Comparison of ENCODE assay signal across 11 mouse cellular contexts in the genomic region with DNA sequence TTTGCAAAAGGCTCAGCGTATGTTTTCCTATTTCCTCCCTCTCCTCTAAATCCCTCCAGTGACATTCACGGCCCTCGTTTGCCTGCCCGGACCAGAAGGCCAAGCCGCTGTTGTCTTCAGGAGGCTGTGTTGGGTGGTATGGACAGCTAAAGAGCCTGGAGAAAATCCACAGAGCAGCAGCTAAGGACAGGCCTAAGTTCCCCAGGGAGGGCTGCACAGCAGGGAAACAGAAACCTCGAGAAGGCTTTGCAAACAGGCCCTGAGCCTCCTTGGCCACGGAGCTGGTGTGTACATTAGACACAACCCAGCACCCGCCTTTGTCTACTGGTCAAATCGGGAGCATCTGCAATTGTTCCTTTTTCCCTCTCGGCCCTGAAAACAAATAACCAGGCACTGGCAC. TPM values are rescaled to one million over a fixed set of nuclear protein-coding genes. Genes with fewer than 3 reads are reported as not detected.
A peak's percentile ranks its signal among the peaks of the same experiment; 100 is the strongest.
DNase-seq lines count a peak whose midpoint lies in the region; ATAC-seq lines count a peak whose summit lies in the region.
"Had no signal": no experiment of that assay in that cellular context is flagged by ENCODE, and none has a peak within 500 bp of the region (broad histone marks: within the 10 kb centered on the region; RNA-seq: fewer than 3 reads in every experiment).

No protein-coding gene starts in this region.

- no peak overlapping the region for H3K27ac ChIP-seq in heart, embryonic 12.5 days (ENCODE audit: poor library complexity, severe bottlenecking)
- no peak overlapping the region for H3K27ac ChIP-seq in hindbrain, embryonic 12.5 days
- no peak overlapping the region for H3K27ac ChIP-seq in midbrain, embryonic 14.5 days (replicated peaks; ENCODE audit: low read depth, low read length)

- H3K4me2 ChIP-seq in heart, embryonic 12.5 days = peak overlapping the region; percentile 78
- H3K4me2 ChIP-seq in hindbrain, embryonic 12.5 days (replicated peaks) = peak overlapping the region; percentile 62
- no peak overlapping the region for H3K4me2 ChIP-seq in midbrain, embryonic 14.5 days (ENCODE audit: low read length)

- H3K9ac ChIP-seq in heart, embryonic 12.5 days = no peak overlapping the region
- H3K9ac ChIP-seq in hindbrain, embryonic 12.5 days = peak overlapping the region; percentile 36; the same call in 1 of the 2 replicates
- no peak overlapping the region for H3K9ac ChIP-seq in midbrain, embryonic 14.5 days (replicated peaks; ENCODE audit: low read length)

- peaks cover 97% of the 10 kb centered on the region for H3K27me3 ChIP-seq in heart, embryonic 12.5 days (replicated peaks)
- H3K27me3 ChIP-seq in hindbrain, embryonic 12.5 days = peaks cover 99% of the 10 kb centered on the region
- peaks cover 95% of the 10 kb centered on the region for H3K27me3 ChIP-seq in midbrain, embryonic 14.5 days (ENCODE audit: control insufficient read depth, insufficient read depth, low read length)

- DNase-seq in heart, postnatal 4 days = no peak
- DNase-seq in R1 (ENCODE audit: low read depth, low spot score) = peak; percentile 42
- no peak for DNase-seq in midbrain, embryonic 14.5 days
- no peak for DNase-seq in thymus, postnatal 14 days
- no peak for DNase-seq in kidney, postnatal 10 days
- DNase-seq: kidney, adult 9 months; right cerebral cortex, adult 18-20 months had no signal

- ATAC-seq in heart, embryonic 12.5 days (ENCODE audit: insufficient number of reproducible peaks, low FRiP score) = no peak
- no peak for ATAC-seq in hindbrain, embryonic 12.5 days (ENCODE audit: low FRiP score)
- ATAC-seq in midbrain, embryonic 14.5 days (ENCODE audit: low FRiP score, low TSS enrichment) = no peak
- ATAC-seq in frontal cortex, adult (ENCODE audit: low TSS enrichment) = no peak

- H3K4me3 ChIP-seq in heart, embryonic 12.5 days = peak overlapping the region; percentile 51
- peak overlapping the region; percentile 42 for H3K4me3 ChIP-seq in hindbrain, embryonic 12.5 days
- H3K4me3 ChIP-seq in midbrain, embryonic 14.5 days (replicated peaks; ENCODE audit: low read depth, low read length) = 0 out of 2 replicates have a peak overlapping the region, but pooled peaks have one; percentile 1
- H3K4me3 ChIP-seq: erythroblast, embryonic 14.5 days had no signal

- 7% methylated on average over 10 of the region's 10 CpGs for WGBS in heart, embryonic 12.5 days
- 5% methylated on average over 10 of the region's 10 CpGs for WGBS in hindbrain, embryonic 12.5 days
- 3% methylated on average over 10 of the region's 10 CpGs for WGBS in midbrain, embryonic 14.5 days

- no peaks in the 10 kb centered on the region for H3K9me3 ChIP-seq in heart, embryonic 12.5 days (replicated peaks)
- no peaks in the 10 kb centered on the region for H3K9me3 ChIP-seq in hindbrain, embryonic 12.5 days (replicated peaks)
- no peaks in the 10 kb centered on the region for H3K9me3 ChIP-seq in midbrain, embryonic 14.5 days (ENCODE audit: control insufficient read depth, low read length)

- peaks cover 54% of the 10 kb centered on the region for H3K4me1 ChIP-seq in heart, embryonic 12.5 days (replicated peaks)
- H3K4me1 ChIP-seq in hindbrain, embryonic 12.5 days = peaks cover 47% of the 10 kb centered on the region
- H3K4me1 ChIP-seq in midbrain, embryonic 14.5 days (ENCODE audit: control insufficient read depth, insufficient read depth, low read length) = peaks cover 18% of the 10 kb centered on the region; the same call in 1 of the 2 replicates

- no peaks in the 10 kb centered on the region for H3K36me3 ChIP-seq in heart, embryonic 12.5 days
- no peaks in the 10 kb centered on the region for H3K36me3 ChIP-seq in hindbrain, embryonic 12.5 days
- no peaks in the 10 kb centered on the region for H3K36me3 ChIP-seq in midbrain, embryonic 14.5 days (ENCODE audit: control insufficient read depth, insufficient read depth, low read length)

RNA-seq across cellular contexts. Expression of a gene that starts 4.8 kb away (rescaled TPM):
- polyA plus RNA-seq in heart, embryonic 12.5 days (2016; fragmentation: Nextera tagmentation; extraction: Ambion mirVana) = 0.13 and 0.67 TPM in 2 replicates
- total RNA-seq in heart, postnatal 4 days (2021) = under 1 TPM; 0.55 to 0.68 TPM
- 15.4 and 15.5 TPM in 2 replicates for polyA plus RNA-seq in hindbrain, embryonic 12.5 days (2016; fragmentation: Nextera tagmentation; extraction: Ambion mirVana)
- 0.27 and 0.34 TPM in 2 replicates for polyA plus RNA-seq in midbrain, embryonic 14.5 days (2014; fragmentation: Nextera tagmentation; extraction: Ambion mirVana)
- polyA plus RNA-seq: erythroblast, embryonic 14.5 days had no signal

RNA-seq across cellular contexts. Expression of a gene that starts 36.5 kb away (rescaled TPM):
- polyA plus RNA-seq in heart, embryonic 12.5 days (2016; fragmentation: Nextera tagmentation; extraction: Ambion mirVana) = 5.5 and 7.9 TPM in 2 replicates
- total RNA-seq in heart, postnatal 4 days (2021) = 1 to 10 TPM in 1 of 2 experiments, under 1 TPM in 1; 0.32 to 1.1 TPM
- polyA plus RNA-seq in hindbrain, embryonic 12.5 days (2016; fragmentation: Nextera tagmentation; extraction: Ambion mirVana) = 10.1 and 11.1 TPM in 2 replicates
- polyA plus RNA-seq in midbrain, embryonic 14.5 days (2014; fragmentation: Nextera tagmentation; extraction: Ambion mirVana) = 14.7 and 14.9 TPM in 2 replicates

RNA-seq across cellular contexts. Expression of a gene that starts 40.6 kb away (rescaled TPM):
- polyA plus RNA-seq in heart, embryonic 12.5 days (2016; fragmentation: Nextera tagmentation; extraction: Ambion mirVana) = 1.2 and 1.8 TPM in 2 replicates
- 1 to 10 TPM; 4.0 to 5.1 TPM for total RNA-seq in heart, postnatal 4 days (2021)
- polyA plus RNA-seq in hindbrain, embryonic 12.5 days (2016; fragmentation: Nextera tagmentation; extraction: Ambion mirVana) = 12.6 and 13.5 TPM in 2 replicates
- polyA plus RNA-seq in midbrain, embryonic 14.5 days (2014; fragmentation: Nextera tagmentation; extraction: Ambion mirVana) = 9.9 and 15.2 TPM in 2 replicates

RNA-seq across cellular contexts. Expression of a gene that starts 44.1 kb away (rescaled TPM):
- polyA plus RNA-seq in heart, embryonic 12.5 days (2016; fragmentation: Nextera tagmentation; extraction: Ambion mirVana) = 6.3 and 6.5 TPM in 2 replicates
- 10 to 100 TPM; 10.4 to 15.2 TPM for total RNA-seq in heart, postnatal 4 days (2021)
- 98.7 and 105 TPM in 2 replicates for polyA plus RNA-seq in hindbrain, embryonic 12.5 days (2016; fragmentation: Nextera tagmentation; extraction: Ambion mirVana)
- 175 and 200 TPM in 2 replicates for polyA plus RNA-seq in midbrain, embryonic 14.5 days (2014; fragmentation: Nextera tagmentation; extraction: Ambion mirVana)
- polyA plus RNA-seq: erythroblast, embryonic 14.5 days had no signal

Comparison
In these comparisons a context has a peak if more than half of its experiments do, and no peak if none do; other contexts are left out.
1. H3K4me3 ChIP-seq: peak in every context shown above with its lines; median percentile 51 in heart, embryonic 12.5 days; 42 in hindbrain, embryonic 12.5 days; 1 in midbrain, embryonic 14.5 days.